Mouse (Mus musculus) heart, adult 2 months (tissue): ENCODE data around the gene Glod4. TPM values are rescaled to one million over a fixed set of nuclear protein-coding genes. Genes with fewer than 3 reads are reported as not detected.

ENCODE experiments used
- DNase-seq, 2 experiments: peaks; one replicate each; pipeline ENCODE4 v3.0.0; 2021
- H3K27ac ChIP-seq: fragments of 200-600 bp; 2 replicates; pipeline ENCODE4 v1.8.1; 2022
- H3K27me3 ChIP-seq: fragments of 200-500 bp; 2 replicates; pipeline ENCODE4 v1.6.1; 2012; ENCODE audit warnings: mild to moderate bottlenecking, low read length, inconsistent platforms, mixed read lengths; ENCODE audit not compliant: control insufficient read depth, insufficient read depth
- H3K36me3 ChIP-seq: fragments of 200-500 bp; 2 replicates; pipeline ENCODE4 v1.6.1; 2012; ENCODE audit warnings: low read length, inconsistent platforms; ENCODE audit not compliant: control insufficient read depth, insufficient read depth
- H3K4me1 ChIP-seq: fragments of 200-500 bp; 2 replicates; pipeline ENCODE4 v1.6.1; 2011; ENCODE audit warnings: low read length; ENCODE audit not compliant: control insufficient read depth, insufficient read depth
- H3K4me3 ChIP-seq: fragments of 200-600 bp; 2 replicates; pipeline ENCODE4 v1.8.1; 2022
- H3K79me2 ChIP-seq: fragments of 200-500 bp; replicated peaks from 2 replicates; pipeline ENCODE4 v1.6.1; 2012; ENCODE audit warnings: mild to moderate bottlenecking, inconsistent platforms, low read length, moderate library complexity, mixed read lengths; ENCODE audit not compliant: control insufficient read depth, insufficient read depth
- H3K9ac ChIP-seq: fragments of 200-500 bp; 2 replicates; pipeline ENCODE4 v1.6.1; 2012; ENCODE audit warnings: low read depth, mild to moderate bottlenecking, control low read depth, inconsistent platforms, low read length, mixed read lengths
- CTCF ChIP-seq: fragments of 200-600 bp; IDR thresholded peaks from 2 replicates; pipeline ENCODE4 v1.8.1; 2022; ENCODE audit warnings: antibody characterized with exemption, mild to moderate bottlenecking, moderate library complexity
- EP300 ChIP-seq: fragments of 200-500 bp; IDR thresholded peaks from 2 replicates; pipeline ENCODE4 v1.6.1; 2011; ENCODE audit warnings: low read depth, low read length, control low read depth; ENCODE audit not compliant: insufficient read depth
- POLR2A ChIP-seq: fragments of 200-500 bp; IDR thresholded peaks from 2 replicates; pipeline ENCODE4 v1.6.1; 2011; ENCODE audit warnings: mild to moderate bottlenecking, low read depth, low read length, control low read depth; ENCODE audit not compliant: insufficient read depth
- WGBS: fragments of 180-500 bp; shearing (Covaris S2); methylation state at CpG from one replicate; pipeline ENCODE4 v1.1.7; 2018; 5-methylcytosine and 5-hydroxymethylcytosine counted together
- intact Hi-C: fragments of 180-260 bp; cut with DNase I; formaldehyde crosslinking; loops from one replicate; pipeline ENCODE4 v1.15.1; 2025
- polyA plus RNA-seq: library from polyadenylated mRNA; depleted of rRNA; stranded (reverse); fragments of >200 nt; gene quantifications from 2 replicates; pipeline ENCODE4 v1.2.3, GENCODE M21; 2012
- total RNA-seq, 2 experiments: library from RNA; stranded (reverse); gene quantifications; 2 replicates each; pipeline ENCODE4 v1.2.3; 2021

Glod4 gene
- total and polyA plus RNA-seq, 3 experiments, result 12.0 to 41.5 (median 34.2) TPM

DNA sequence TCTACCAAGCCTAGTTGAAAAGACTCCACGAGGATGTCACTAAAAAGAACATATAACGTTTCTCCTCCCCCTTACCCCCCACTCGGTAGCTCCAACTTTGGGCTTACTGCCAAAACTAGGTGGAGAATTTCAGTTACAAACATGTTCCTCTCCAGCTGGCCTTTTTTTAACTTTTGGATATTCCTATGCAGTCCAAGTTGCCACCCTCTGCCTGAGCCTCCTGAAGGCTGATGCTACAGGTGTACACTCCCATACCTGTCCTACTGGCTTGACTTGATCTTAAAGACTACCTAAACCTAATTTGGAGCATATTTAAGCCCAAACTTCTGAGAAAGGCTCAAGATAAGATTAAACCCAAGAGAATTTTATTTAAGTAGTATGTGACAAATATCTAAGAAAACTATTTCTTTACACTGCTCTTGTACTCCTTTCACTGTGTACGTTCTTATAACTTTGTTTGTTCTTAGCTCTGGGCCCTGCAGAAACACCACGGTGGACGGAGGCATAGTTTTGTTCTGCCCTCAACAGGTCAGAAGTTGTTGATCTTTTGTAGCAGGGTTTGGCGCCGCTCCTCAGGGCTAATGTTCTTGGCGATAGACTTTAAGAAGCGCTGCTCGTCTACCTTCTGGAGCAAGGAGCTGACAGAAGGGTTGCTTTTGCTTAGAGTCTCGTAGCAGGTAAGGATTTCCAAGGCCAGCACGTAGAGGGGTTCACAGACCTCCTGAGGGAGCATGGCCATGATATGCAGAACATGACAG lies 33.1 kb downstream of the Glod4 start:
- Histone ChIP-seq H3K79me2 (no peaks in the 10 kb centered on the region), H3K27me3 (no peaks in the 10 kb centered on the region), H3K36me3 (peaks cover 2% of the 10 kb centered on the region; the same call in 1 of the 2 replicates), H3K4me1 (no peaks in the 10 kb centered on the region; the same call in 1 of the 2 replicates), H3K27ac (no peak overlapping the region), H3K4me3 (no peak overlapping the region), H3K9ac (no peak overlapping the region)
- TF ChIP-seq POLR2A (no peak), CTCF (no peak), EP300 (no peak)
- 74% methylated on average over 13 of the region's 13 CpGs for WGBS
- intact Hi-C loops, result no loop called here
- DNase-seq, result no peak

DNA sequence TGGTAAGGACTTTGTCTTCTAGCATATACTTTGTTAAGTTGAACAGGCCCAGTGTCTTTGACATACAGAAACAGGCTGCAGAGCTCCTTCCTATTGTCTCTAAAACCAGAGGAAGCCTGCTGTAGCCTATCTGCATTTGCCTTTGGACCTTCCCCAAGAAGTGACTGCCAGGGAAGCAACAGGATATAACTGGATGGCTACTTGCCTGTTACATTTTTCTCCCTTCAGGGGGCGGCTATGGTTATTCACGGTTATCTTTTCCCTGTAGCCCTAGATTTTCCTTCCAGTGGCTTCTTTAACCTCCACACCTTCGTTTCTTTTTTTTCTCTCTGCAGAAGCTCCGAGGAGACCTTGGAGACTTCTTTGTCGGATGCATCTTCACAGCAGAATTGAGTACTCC lies 36.7 kb downstream of the Glod4 start:
- Histone ChIP-seq H3K36me3 (peaks cover 2% of the 10 kb centered on the region; the same call in 1 of the 2 replicates), H3K27ac (no peak overlapping the region), H3K9ac (no peak overlapping the region), H3K27me3 (no peaks in the 10 kb centered on the region), H3K4me1 (no peaks in the 10 kb centered on the region; the same call in 1 of the 2 replicates), H3K4me3 (no peak overlapping the region), H3K79me2 (no peaks in the 10 kb centered on the region)
- TF ChIP-seq CTCF, result no peak
- TF ChIP-seq EP300, result no peak
- no peak for TF ChIP-seq POLR2A
- WGBS, result 43% methylated on average over 5 of the region's 5 CpGs
- intact Hi-C loops, result no loop called here
- DNase-seq, result no peak

GRCm38 (mm10) chr11:76201761-76202674 lies 41.5 kb downstream of the Glod4 start:
- Histone ChIP-seq H3K79me2 (no peaks in the 10 kb centered on the region), H3K9ac (peak overlapping the region; percentile 88), H3K36me3 (peaks cover 2% of the 10 kb centered on the region; the same call in 1 of the 2 replicates), H3K27me3 (no peaks in the 10 kb centered on the region), H3K27ac (peak overlapping the region; percentile 81), H3K4me1 (no peaks in the 10 kb centered on the region; the same call in 1 of the 2 replicates), H3K4me3 (peak overlapping the region; percentile 86)
- intact Hi-C loops, result loop anchor here (1.0 to 2.0 kb wide), 2 partner anchors 15 to 23 kb away; partner anchors contain the start of genes Dbil5, Fam57a, Gemin4 and Vps53
- peak; percentile 93 to 95 for DNase-seq
- 2% methylated on average over 68 of the region's 90 CpGs for WGBS
- TF ChIP-seq CTCF (0 out of 2 replicates have a peak, but pooled peaks have one; percentile 9), POLR2A (peak; percentile 78), EP300 (no peak)

DNA sequence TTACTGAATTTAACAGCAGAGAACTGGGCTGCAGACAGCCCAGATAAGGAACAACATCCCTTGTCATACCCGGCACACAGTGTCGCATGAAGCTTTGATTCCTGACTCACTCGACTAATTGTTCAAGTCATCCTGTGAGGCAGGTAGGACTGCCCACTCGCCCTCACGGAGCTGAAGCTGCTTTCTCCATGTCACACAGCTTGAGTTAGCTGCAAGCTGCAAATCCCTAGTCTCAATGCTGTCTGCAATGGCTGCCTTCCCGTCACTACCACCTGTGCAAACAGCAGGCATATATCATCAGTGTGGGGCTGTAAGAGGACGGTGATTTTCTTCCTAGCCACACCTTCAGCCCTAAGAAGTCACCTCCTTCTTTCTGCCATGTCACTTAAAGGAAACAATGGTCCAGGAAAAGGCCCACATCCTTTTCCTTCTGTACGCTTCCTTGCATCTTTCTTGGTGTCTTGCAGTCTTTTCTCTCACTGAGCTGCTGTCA lies 46.5 kb downstream of the Glod4 start:
- TF ChIP-seq CTCF (no peak), EP300 (no peak), POLR2A (no peak)
- no peak overlapping the region for H3K4me3 ChIP-seq
- no peak overlapping the region for H3K27ac ChIP-seq
- H3K4me1 ChIP-seq, result no peaks in the 10 kb centered on the region
- DNase-seq, result no peak
- H3K79me2 ChIP-seq, result no peaks in the 10 kb centered on the region
- H3K27me3 ChIP-seq, result no peaks in the 10 kb centered on the region
- 40% methylated on average over 8 of the region's 8 CpGs for WGBS
- no peaks in the 10 kb centered on the region for H3K36me3 ChIP-seq
- no peak overlapping the region for H3K9ac ChIP-seq
- intact Hi-C loops, result no loop called here

DNA sequence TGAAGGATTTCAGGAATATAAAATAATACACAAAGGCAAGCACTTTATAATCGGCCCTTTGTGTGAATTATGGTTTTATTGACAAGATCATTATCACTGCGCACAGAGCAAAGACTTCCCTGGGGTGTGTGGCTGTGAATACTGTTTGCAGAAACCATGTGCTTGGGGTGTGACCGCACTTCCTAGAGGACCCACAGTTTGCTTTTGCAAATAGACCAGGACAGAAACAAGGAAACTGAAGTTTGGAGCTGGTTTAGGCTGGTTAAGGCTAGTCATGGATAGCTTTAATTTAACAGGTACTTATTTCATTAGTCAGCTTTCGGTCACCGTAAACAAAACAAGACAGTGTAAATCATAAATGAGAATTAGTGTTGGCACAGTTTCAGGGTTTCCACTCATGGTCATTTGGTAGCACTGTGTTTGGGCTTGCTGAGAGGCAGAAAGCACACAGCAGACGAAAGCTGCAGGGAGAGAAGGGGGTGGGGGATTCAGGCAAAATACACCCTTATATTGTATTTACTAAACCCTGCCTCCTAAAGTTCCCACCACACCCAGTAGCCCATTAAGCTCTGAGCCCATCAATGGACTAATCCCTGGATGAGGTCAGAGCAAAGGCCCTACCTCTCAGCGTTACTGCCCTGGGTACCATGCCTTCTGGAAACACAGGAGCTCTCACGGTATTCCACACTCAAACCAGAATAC lies 47.1 kb downstream of the Glod4 start:
- Histone ChIP-seq H3K27ac (no peak overlapping the region), H3K4me1 (no peaks in the 10 kb centered on the region), H3K4me3 (no peak overlapping the region), H3K36me3 (no peaks in the 10 kb centered on the region), H3K9ac (no peak overlapping the region), H3K79me2 (no peaks in the 10 kb centered on the region), H3K27me3 (no peaks in the 10 kb centered on the region)
- intact Hi-C loops, result no loop called here
- 57% methylated on average over 8 of the region's 8 CpGs for WGBS
- DNase-seq, result no peak
- TF ChIP-seq EP300 (no peak), POLR2A (no peak), CTCF (no peak)
